Mouse (Mus musculus) stomach, embryonic 14.5 days (tissue): ENCODE results near the gene Tkt. TPM values are rescaled to one million over a fixed set of nuclear protein-coding genes. Genes with fewer than 3 reads are reported as not detected.

Experiments used
- ATAC-seq: fragments of 200-750 bp; cut with Nextera tagmentation; 2 replicates; pipeline ENCODE4 v1.8.0; 2017; ENCODE audit warnings: low read depth, moderate TSS enrichment; ENCODE audit not compliant: insufficient number of reproducible peaks, insufficient read depth, low FRiP score
- H3K27ac ChIP-seq: fragments of 300-500 bp; sonication (generic); 2 replicates; pipeline ENCODE4 v1.5.1; 2014; ENCODE audit warnings: mild to moderate bottlenecking, low read length, moderate library complexity, mixed read lengths
- H3K27me3 ChIP-seq: fragments of 300-500 bp; sonication (generic); 2 replicates; pipeline ENCODE4 v1.6.1; 2014; ENCODE audit warnings: low read length, control low read depth, mixed read lengths; ENCODE audit not compliant: control insufficient read depth, insufficient read depth
- H3K36me3 ChIP-seq: fragments of 300-500 bp; sonication (generic); 2 replicates; pipeline ENCODE4 v1.6.1; 2014; ENCODE audit warnings: mild to moderate bottlenecking, control low read depth, low read length, moderate library complexity, mixed read lengths; ENCODE audit not compliant: control insufficient read depth, insufficient read depth
- H3K4me1 ChIP-seq: fragments of 300-500 bp; sonication (generic); 2 replicates; pipeline ENCODE4 v1.6.1; 2014; ENCODE audit warnings: low read length, control low read depth, mixed read lengths; ENCODE audit not compliant: control insufficient read depth, insufficient read depth
- H3K4me2 ChIP-seq: fragments of 300-500 bp; sonication (generic); replicated peaks from 2 replicates; pipeline ENCODE4 v1.6.1; 2014; ENCODE audit warnings: low read depth, low read length, control low read depth
- H3K4me3 ChIP-seq: fragments of 300-500 bp; sonication (generic); 2 replicates; pipeline ENCODE4 v1.5.1; 2014; ENCODE audit warnings: low read depth, low read length, control low read depth
- H3K9ac ChIP-seq: fragments of 300-500 bp; sonication (generic); replicated peaks from 2 replicates; pipeline ENCODE4 v1.6.1; 2014; ENCODE audit warnings: low read depth, mild to moderate bottlenecking, control low read depth, low read length, moderate library complexity, mixed read lengths
- H3K9me3 ChIP-seq: fragments of 300-500 bp; sonication (generic); 2 replicates; pipeline ENCODE4 v1.6.1; 2016; ENCODE audit warnings: low read depth, low read length, control low read depth; ENCODE audit not compliant: control insufficient read depth
- WGBS: fragments of 180-500 bp; shearing (Covaris S2); extraction: QIAGEN DNeasy Blood & Tissue Kit; methylation state at CpG from one replicate; pipeline ENCODE4 v1.1.7; 2014; 5-methylcytosine and 5-hydroxymethylcytosine counted together
- polyA plus RNA-seq: library from polyadenylated mRNA; unstranded; fragments of >200 nt; fragmentation: Nextera tagmentation; extraction: Ambion mirVana; gene quantifications from 2 replicates; pipeline ENCODE4 v1.2.1, GENCODE M21; 2014

Gene Tkt
- polyA plus RNA-seq, 1 experiment from 2014 or later: 85.9 TPM

GRCm38 (mm10) chr14:30559321-30559850, 11.2 kb downstream of the Tkt start:
- Histone ChIP-seq H3K27ac (no peak overlapping the region), H3K4me3 (no peak overlapping the region), H3K4me2 (no peak overlapping the region), H3K27me3 (no peaks in the 10 kb centered on the region), H3K36me3 (peaks cover 54% of the 10 kb centered on the region), H3K4me1 (peaks cover 7% of the 10 kb centered on the region; the same call in 1 of the 2 replicates), H3K9ac (no peak overlapping the region), H3K9me3 (no peaks in the 10 kb centered on the region)
- ATAC-seq: no peak
- WGBS: 87% methylated on average over 17 of the region's 17 CpGs

- H3K4me3 ChIP-seq: no peak overlapping the region
- ATAC-seq: no peak
- H3K9ac ChIP-seq: no peak overlapping the region
- H3K36me3 ChIP-seq: peaks cover 69% of the 10 kb centered on the region
- H3K4me2 ChIP-seq: no peak overlapping the region
- H3K27me3 ChIP-seq: no peaks in the 10 kb centered on the region
- 92% methylated on average over 13 of the region's 13 CpGs for WGBS
- peak overlapping the region; percentile 10; the same call in 1 of the 2 replicates for H3K27ac ChIP-seq
- H3K9me3 ChIP-seq: no peaks in the 10 kb centered on the region
- H3K4me1 ChIP-seq: peaks cover 7% of the 10 kb centered on the region; the same call in 1 of the 2 replicates
Measured at GRCm38 (mm10) chr14:30560803-30561389, 12.7 kb downstream of the Tkt start.

GRCm38 (mm10) chr14:30561470-30562187, 13.5 kb downstream of the Tkt start:
- no peak overlapping the region for H3K4me2 ChIP-seq
- no peaks in the 10 kb centered on the region for H3K9me3 ChIP-seq
- H3K27me3 ChIP-seq: no peaks in the 10 kb centered on the region
- H3K27ac ChIP-seq: peak overlapping the region; percentile 10; the same call in 1 of the 2 replicates
- WGBS: 84% methylated on average over 14 of the region's 14 CpGs
- H3K4me1 ChIP-seq: peaks cover 7% of the 10 kb centered on the region; the same call in 1 of the 2 replicates
- H3K36me3 ChIP-seq: peaks cover 76% of the 10 kb centered on the region
- peak; percentile 68; the same call in 1 of the 2 replicates for ATAC-seq
- H3K9ac ChIP-seq: 0 out of 2 replicates have a peak overlapping the region, but pooled peaks have one; percentile 6
- H3K4me3 ChIP-seq: no peak overlapping the region

GRCm38 (mm10) chr14:30562343-30562742, 14.2 kb downstream of the Tkt start:
- Histone ChIP-seq H3K9ac (no peak overlapping the region), H3K27ac (no peak overlapping the region), H3K36me3 (peaks cover 84% of the 10 kb centered on the region), H3K4me3 (no peak overlapping the region), H3K27me3 (no peaks in the 10 kb centered on the region), H3K4me1 (peaks cover 5% of the 10 kb centered on the region; the same call in 1 of the 2 replicates), H3K4me2 (no peak overlapping the region), H3K9me3 (no peaks in the 10 kb centered on the region)
- ATAC-seq: no peak

GRCm38 (mm10) chr14:30564451-30564850, 16.3 kb downstream of the Tkt start:
- no peaks in the 10 kb centered on the region for H3K27me3 ChIP-seq
- no peak for ATAC-seq
- no peaks in the 10 kb centered on the region for H3K4me1 ChIP-seq
- H3K36me3 ChIP-seq: peaks cover 87% of the 10 kb centered on the region
- H3K4me2 ChIP-seq: no peak overlapping the region
- H3K9ac ChIP-seq: no peak overlapping the region
- WGBS: 89% methylated on average over 2 of the region's 2 CpGs
- H3K27ac ChIP-seq: no peak overlapping the region
- no peak overlapping the region for H3K4me3 ChIP-seq
- H3K9me3 ChIP-seq: no peaks in the 10 kb centered on the region

- H3K9me3 ChIP-seq: no peaks in the 10 kb centered on the region
- no peak for ATAC-seq
- WGBS: 86% methylated on average over 6 of the region's 6 CpGs
- H3K4me1 ChIP-seq: no peaks in the 10 kb centered on the region
- no peak overlapping the region for H3K4me2 ChIP-seq
- H3K4me3 ChIP-seq: no peak overlapping the region
- no peak overlapping the region for H3K27ac ChIP-seq
- H3K9ac ChIP-seq: no peak overlapping the region
- H3K36me3 ChIP-seq: peaks cover 86% of the 10 kb centered on the region
- H3K27me3 ChIP-seq: no peaks in the 10 kb centered on the region
Measured at GRCm38 (mm10) chr14:30566317-30566716, 18.2 kb downstream of the Tkt start.

GRCm38 (mm10) chr14:30568016-30568415, 19.9 kb downstream of the Tkt start:
- Histone ChIP-seq H3K36me3 (peaks cover 93% of the 10 kb centered on the region), H3K27ac (no peak overlapping the region), H3K4me3 (no peak overlapping the region), H3K9ac (no peak overlapping the region), H3K4me2 (no peak overlapping the region), H3K9me3 (no peaks in the 10 kb centered on the region), H3K4me1 (no peaks in the 10 kb centered on the region), H3K27me3 (no peaks in the 10 kb centered on the region)
- WGBS: 87% methylated on average over 9 of the region's 9 CpGs
- ATAC-seq: no peak

GRCm38 (mm10) chr14:30570303-30570702, 22.1 kb downstream of the Tkt start:
- no peak overlapping the region for H3K4me3 ChIP-seq
- peaks cover 88% of the 10 kb centered on the region for H3K36me3 ChIP-seq
- no peaks in the 10 kb centered on the region for H3K27me3 ChIP-seq
- no peak overlapping the region for H3K4me2 ChIP-seq
- H3K9ac ChIP-seq: no peak overlapping the region
- H3K4me1 ChIP-seq: no peaks in the 10 kb centered on the region
- no peaks in the 10 kb centered on the region for H3K9me3 ChIP-seq
- WGBS: 83% methylated on average over 9 of the region's 9 CpGs
- no peak for ATAC-seq
- no peak overlapping the region for H3K27ac ChIP-seq
